Mouse (Mus musculus): ENCODE results near the gene Tmem79.

GRCm38 (mm10) chr3:88334902-88335435 lies 979 bp downstream of the Tmem79 start:
- TF ChIP-seq CTCF (IDR thresholded peaks at IDR 0.05; ENCODE audit: low read depth, low read length) (no peak), EP300 (IDR thresholded peaks at IDR 0.05; ENCODE audit: insufficient read depth, low read depth, low read length) (no peak), POLR2A (IDR thresholded peaks at IDR 0.05; ENCODE audit: insufficient read depth, low read length) (no peak)
